Mouse (Mus musculus) hindbrain, postnatal 0 days (tissue): Measurements from ENCODE around the gene Tspan9. TPM values are rescaled to one million over a fixed set of nuclear protein-coding genes. Genes with fewer than 3 reads are reported as not detected.

Experiments used
- ATAC-seq: fragments of 200-750 bp; cut with Nextera tagmentation; 2 replicates; pipeline ENCODE4 v1.8.0; 2017; ENCODE audit warnings: mild to moderate bottlenecking, moderate TSS enrichment, moderate library complexity
- DNase-seq: peaks from one replicate; pipeline ENCODE4 v3.0.0-alpha.2; 2015; ENCODE audit warnings: low spot score
- H3K27ac ChIP-seq: fragments of 300-500 bp; sonication (generic); 2 replicates; pipeline ENCODE4 v1.5.1; 2014; ENCODE audit warnings: mild to moderate bottlenecking
- H3K27me3 ChIP-seq: fragments of 300-500 bp; sonication (generic); 2 replicates; pipeline ENCODE4 v1.6.1; 2014; ENCODE audit warnings: low read length, mixed read lengths; ENCODE audit not compliant: insufficient read depth
- H3K36me3 ChIP-seq: fragments of 300-500 bp; sonication (generic); 2 replicates; pipeline ENCODE4 v1.6.1; 2014; ENCODE audit warnings: low read length, mixed read lengths; ENCODE audit not compliant: insufficient read depth
- H3K4me1 ChIP-seq: fragments of 300-500 bp; sonication (generic); 2 replicates; pipeline ENCODE4 v1.6.1; 2014; ENCODE audit warnings: antibody characterized with exemption, low read length, mixed read lengths; ENCODE audit not compliant: insufficient read depth
- H3K4me2 ChIP-seq: fragments of 300-500 bp; sonication (generic); 2 replicates; pipeline ENCODE4 v1.6.1; 2014; ENCODE audit warnings: low read depth, mild to moderate bottlenecking, low read length, moderate library complexity, mixed read lengths
- H3K4me3 ChIP-seq: fragments of 300-500 bp; sonication (generic); 2 replicates; pipeline ENCODE4 v1.5.1; 2014; ENCODE audit warnings: low read length
- H3K9ac ChIP-seq: fragments of 300-500 bp; sonication (generic); replicated peaks from 2 replicates; pipeline ENCODE4 v1.6.1; 2014; ENCODE audit warnings: mild to moderate bottlenecking, low read length, moderate library complexity, mixed read lengths
- H3K9me3 ChIP-seq: fragments of 300-500 bp; sonication (generic); 2 replicates; pipeline ENCODE4 v1.6.1; 2016; ENCODE audit warnings: low read length, mixed read lengths
- CTCF ChIP-seq: IDR thresholded peaks from 2 replicates; pipeline ENCODE4 v1.5.1; 2016; ENCODE audit warnings: antibody characterized with exemption, control low read depth, low read depth
- WGBS: fragments of 180-500 bp; shearing (Covaris S2); extraction: QIAGEN DNeasy Blood & Tissue Kit; methylation state at CpG from one replicate; pipeline ENCODE4 v1.1.7; 2014; 5-methylcytosine and 5-hydroxymethylcytosine counted together
- polyA plus RNA-seq: library from polyadenylated mRNA; unstranded; fragments of >200 nt; fragmentation: Nextera tagmentation; extraction: Ambion mirVana; gene quantifications from 2 replicates; pipeline ENCODE4 v1.2.1, GENCODE M21; 2015
- total RNA-seq: library from RNA; depleted of rRNA; stranded (reverse); fragments of >200 nt; gene quantifications from 2 replicates; pipeline ENCODE4 v1.2.3, GENCODE M21; 2014

Gene Tspan9
- total and polyA plus RNA-seq, 2 experiments from 2014 or later: 70.1 to 177 TPM

DNA sequence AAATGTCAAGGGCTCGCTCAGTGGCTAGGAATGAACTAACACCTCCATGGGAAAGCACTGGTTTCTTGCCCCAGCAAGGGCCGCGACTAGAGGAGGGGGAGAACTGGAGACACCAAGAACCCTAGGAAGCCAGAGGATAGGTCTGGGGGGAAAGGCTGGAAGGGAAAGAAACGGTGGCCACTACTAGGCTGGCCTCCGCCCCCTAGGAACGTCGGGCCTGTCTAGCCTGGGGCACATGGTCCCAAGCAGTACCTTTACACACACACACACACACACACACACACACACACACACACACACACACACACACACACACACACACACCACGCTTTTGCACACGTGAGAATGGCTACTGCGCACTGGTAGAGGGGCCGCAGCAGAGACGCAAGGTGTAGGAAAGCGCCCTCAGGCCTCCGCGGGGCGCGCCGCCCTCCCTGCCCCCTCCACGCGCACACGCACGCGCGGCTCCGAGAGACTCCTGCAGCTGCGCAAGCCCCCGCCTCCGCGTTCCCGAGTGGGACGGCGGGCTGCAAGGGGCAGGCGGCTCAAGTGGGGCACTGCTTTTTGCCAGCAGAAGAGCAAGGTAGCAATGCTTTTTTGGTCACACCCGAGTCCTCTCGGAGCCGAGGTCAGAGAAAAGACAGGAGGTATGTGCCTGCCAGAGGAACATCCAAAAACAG lies 108.0 kb downstream of the Tspan9 start:
- Histone ChIP-seq H3K4me1 (peaks cover 24% of the 10 kb centered on the region), H3K27ac (peak overlapping the region; percentile 80), H3K9ac (peak overlapping the region; percentile 68), H3K4me3 (peak overlapping the region; percentile 56), H3K27me3 (no peaks in the 10 kb centered on the region), H3K4me2 (peak overlapping the region; percentile 97), H3K9me3 (no peaks in the 10 kb centered on the region), H3K36me3 (no peaks in the 10 kb centered on the region)
- peak; percentile 80 for DNase-seq
- peak; percentile 60 for ATAC-seq
- TF ChIP-seq CTCF: no peak
- WGBS: under 1% methylated on average over 35 of the region's 36 CpGs

DNA sequence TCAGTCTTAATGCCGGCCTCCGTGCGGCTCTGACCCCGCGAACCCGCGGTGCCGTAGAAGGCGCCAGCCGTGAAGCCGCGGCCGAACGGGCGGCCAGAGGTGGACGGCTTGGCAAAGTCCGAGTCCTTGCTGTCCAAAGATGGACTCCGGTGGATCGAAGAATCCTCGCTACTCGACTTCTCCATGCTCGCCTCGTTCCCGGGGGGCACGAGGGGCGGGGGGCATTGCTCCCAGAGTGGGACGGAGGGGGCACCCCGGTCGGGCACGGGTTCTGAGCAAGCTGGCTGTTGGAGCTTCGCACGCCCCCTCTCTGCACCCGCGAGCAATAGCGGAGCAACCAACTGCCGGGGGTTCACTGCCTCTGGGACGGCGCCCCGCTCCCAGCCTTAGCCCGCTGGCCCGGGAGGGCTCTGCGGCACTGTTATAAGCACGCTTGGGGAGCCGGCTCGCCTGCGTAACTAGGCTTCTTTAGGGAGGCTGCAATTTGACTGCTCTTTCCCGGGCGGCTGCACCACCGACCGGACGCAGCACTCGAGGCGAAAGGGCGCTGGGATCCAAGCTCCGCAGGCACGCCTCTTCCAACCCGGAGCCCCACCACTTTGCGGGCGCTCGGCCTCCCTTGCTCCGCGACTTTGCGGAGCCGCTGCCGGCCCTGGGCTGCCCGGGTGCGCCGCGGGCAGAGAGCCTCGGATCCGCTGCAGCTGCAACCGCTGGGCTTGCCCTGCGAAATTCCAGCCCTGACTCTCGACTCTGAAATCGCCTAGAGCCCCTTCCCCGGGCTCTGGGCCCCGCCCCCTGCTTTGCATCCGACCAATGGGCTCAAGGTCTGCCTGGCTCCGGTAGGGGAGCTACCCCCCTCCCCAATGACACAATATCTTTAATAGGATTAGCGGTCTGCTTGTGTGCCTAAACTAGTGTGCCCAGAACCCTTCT lies 108.8 kb downstream of the Tspan9 start:
- Histone ChIP-seq H3K36me3 (no peaks in the 10 kb centered on the region), H3K9me3 (no peaks in the 10 kb centered on the region), H3K4me1 (peaks cover 32% of the 10 kb centered on the region), H3K4me3 (peak overlapping the region; percentile 56), H3K27me3 (no peaks in the 10 kb centered on the region), H3K9ac (peak overlapping the region; percentile 68), H3K4me2 (peak overlapping the region; percentile 97), H3K27ac (peak overlapping the region; percentile 80)
- peak; percentile 70 for ATAC-seq
- peak; percentile 54; the same call in 1 of the 2 replicates for TF ChIP-seq CTCF
- WGBS: under 1% methylated on average over 80 of the region's 80 CpGs
- peak; percentile 91 for DNase-seq

DNA sequence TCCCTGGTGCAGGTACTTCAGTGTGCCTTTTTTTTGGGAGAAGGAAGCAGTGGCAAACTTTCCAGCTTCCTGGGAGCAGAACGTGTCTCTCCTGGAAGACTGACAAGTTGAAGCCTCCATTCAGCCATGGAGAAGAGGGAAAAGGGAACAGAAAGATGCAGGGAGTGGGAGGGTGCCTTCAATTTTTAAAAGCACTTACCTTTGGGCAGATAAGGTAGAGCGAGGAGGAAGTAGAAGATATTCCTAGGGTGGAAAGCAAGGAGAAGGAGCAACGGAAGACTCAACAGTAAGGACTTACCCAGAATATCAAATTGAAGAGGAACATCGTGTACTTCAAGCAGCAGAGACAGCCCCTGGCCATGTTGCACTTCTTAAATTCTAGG lies 109.5 kb downstream of the Tspan9 start:
- H3K4me2 ChIP-seq: peak overlapping the region; percentile 97
- WGBS: 7% methylated on average over 4 of the region's 4 CpGs
- peak overlapping the region; percentile 56 for H3K4me3 ChIP-seq
- H3K36me3 ChIP-seq: no peaks in the 10 kb centered on the region
- DNase-seq (no peak), ATAC-seq (no peak)
- H3K27me3 ChIP-seq: no peaks in the 10 kb centered on the region
- no peaks in the 10 kb centered on the region for H3K9me3 ChIP-seq
- peaks cover 39% of the 10 kb centered on the region for H3K4me1 ChIP-seq
- H3K9ac ChIP-seq: peak overlapping the region; percentile 68
- no peak for TF ChIP-seq CTCF
- H3K27ac ChIP-seq: peak overlapping the region; percentile 80; the same call in 1 of the 2 replicates

DNA sequence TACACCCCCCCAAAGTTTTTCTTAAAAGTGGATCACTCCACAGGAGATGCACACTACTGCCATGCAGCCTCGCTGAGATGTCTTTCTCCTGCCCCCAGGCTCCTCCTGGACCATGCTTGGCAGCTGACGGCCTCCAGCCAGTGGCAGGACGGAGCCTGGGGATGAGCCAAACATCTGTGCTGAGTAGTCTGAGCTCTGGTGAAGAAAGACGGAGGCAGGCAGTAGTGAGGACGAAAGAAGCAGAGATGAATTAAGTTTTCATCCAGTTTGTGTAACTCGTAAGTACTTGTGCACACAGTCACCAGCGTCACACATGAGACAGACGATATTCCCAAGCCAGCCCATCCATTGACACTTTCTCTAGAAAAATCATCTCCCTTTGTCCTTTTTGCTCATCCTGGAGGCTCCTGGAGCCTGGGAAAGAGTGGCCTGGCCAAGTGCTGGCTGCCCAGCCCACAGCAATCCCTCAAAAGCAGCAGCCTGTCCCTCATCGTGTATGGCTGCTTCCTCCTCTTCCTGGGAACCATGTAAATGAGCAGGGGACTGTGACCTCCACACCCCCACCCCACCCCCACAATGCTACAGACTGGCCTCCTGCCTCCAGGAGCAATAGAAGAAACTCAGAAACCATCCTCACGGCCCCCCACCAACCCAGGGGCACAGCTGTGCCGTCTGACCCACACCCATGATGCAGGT lies 110.1 kb downstream of the Tspan9 start:
- no peak overlapping the region; the same call in 1 of the 2 replicates for H3K27ac ChIP-seq
- no peak for DNase-seq
- 29% methylated on average over 11 of the region's 11 CpGs for WGBS
- H3K4me2 ChIP-seq: peak overlapping the region; percentile 97
- H3K9me3 ChIP-seq: no peaks in the 10 kb centered on the region
- peak overlapping the region; percentile 68 for H3K9ac ChIP-seq
- H3K4me3 ChIP-seq: peak overlapping the region; percentile 56
- TF ChIP-seq CTCF: no peak
- peaks cover 44% of the 10 kb centered on the region for H3K4me1 ChIP-seq
- H3K36me3 ChIP-seq: no peaks in the 10 kb centered on the region
- ATAC-seq: no peak
- H3K27me3 ChIP-seq: no peaks in the 10 kb centered on the region

DNA sequence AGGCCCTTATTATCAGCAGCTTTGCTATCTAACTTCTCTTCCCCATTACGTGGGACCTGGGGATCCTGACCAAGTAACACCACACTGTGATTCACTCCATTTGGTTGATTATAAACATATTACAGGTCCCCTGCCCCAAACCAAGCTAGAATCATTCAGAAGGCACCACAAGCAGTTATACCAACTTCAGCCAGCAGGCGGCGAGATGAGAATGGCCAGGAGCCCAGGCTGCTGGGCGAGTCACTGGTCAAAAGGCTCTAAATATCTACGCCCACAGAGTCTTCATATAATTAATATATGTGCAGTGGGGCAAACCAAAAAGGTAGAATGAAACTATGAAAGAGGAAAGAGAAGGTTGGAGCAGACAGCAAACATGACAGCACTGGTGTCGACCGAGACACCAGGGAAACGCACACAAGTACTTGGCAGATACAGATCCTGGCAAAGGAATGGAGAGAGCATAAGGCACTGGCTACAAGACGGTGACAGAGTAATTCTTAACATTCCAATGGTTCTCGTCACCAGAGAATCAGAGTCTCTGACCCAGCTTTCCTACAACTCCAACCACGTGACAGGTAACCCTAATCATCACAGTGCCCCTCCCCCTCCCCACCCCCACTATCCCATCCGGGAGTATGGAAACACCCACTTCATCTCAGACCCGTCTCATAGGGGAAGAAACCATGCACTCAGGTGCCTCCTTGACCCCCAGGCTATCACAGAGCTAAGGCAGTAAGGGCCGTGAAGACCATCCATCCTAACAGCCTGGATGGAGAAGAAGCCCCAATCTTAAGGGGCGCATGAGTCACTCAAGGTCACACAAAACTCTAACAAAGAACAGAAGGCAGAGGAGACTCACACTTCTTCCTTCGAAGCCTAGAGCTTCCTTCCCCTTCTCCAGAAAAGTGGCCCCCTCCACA lies 110.9 kb downstream of the Tspan9 start:
- Histone ChIP-seq H3K4me1 (peaks cover 50% of the 10 kb centered on the region), H3K36me3 (no peaks in the 10 kb centered on the region), H3K9me3 (no peaks in the 10 kb centered on the region), H3K4me3 (peak overlapping the region; percentile 56), H3K27me3 (no peaks in the 10 kb centered on the region), H3K4me2 (peak overlapping the region; percentile 97), H3K27ac (no peak overlapping the region), H3K9ac (peak overlapping the region; percentile 68; the same call in 1 of the 2 replicates)
- TF ChIP-seq CTCF: peak; percentile 91
- WGBS: 28% methylated on average over 16 of the region's 16 CpGs
- no peak for ATAC-seq
- DNase-seq: peak; percentile 88
